Mouse (Mus musculus): ENCODE results near the gene Camta2.

DNA sequence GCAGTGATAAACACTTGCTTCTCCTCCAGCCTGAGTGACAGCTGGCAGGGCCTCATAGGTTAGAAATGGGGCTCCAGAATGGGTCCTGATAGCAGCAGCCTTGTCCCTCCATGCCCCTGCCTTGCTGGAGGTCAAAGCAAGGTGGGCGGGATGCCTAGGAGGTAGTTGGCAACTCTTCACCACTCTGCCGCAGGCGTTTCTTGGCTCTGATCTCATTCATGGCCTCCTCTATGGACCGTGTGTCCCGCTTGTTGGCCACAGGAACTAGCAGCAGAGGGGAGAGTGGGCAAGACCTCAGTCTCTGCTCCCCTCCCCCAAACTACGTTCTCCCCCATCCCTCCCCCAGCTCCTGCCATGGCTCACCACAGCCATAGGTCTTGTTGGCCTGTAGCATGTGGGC lies 23.9 kb downstream of the Camta2 start:
- no peak for TF ChIP-seq CTCF (conservative IDR thresholded peaks at IDR 0.05; ENCODE audit: low read length)
- no peak for TF ChIP-seq NANOG (IDR thresholded peaks at IDR 0.05; ENCODE audit: borderline replicate concordance, low read length)
- no peak for TF ChIP-seq POU5F1 (IDR thresholded peaks at IDR 0.05; ENCODE audit: borderline replicate concordance, low read length)

All from E14TG2a.4 (cell line).